ENCODE assay signal across 8 mouse cellular contexts in genomic region chr11:36677321-36678056, GRCm38 (mm10).
DNase-seq lines count a peak whose midpoint lies in the region; ATAC-seq and TF ChIP-seq lines count a peak whose summit lies in the region.

No protein-coding gene starts in this region.

- peak; percentile 11; the same call in 1 of the 2 replicates for TF ChIP-seq CTCF in brain, embryonic 14.5 days (IDR thresholded peaks at IDR 0.05; ENCODE audit: borderline replicate concordance, extremely low read depth, insufficient read depth, insufficient read length)

- intact Hi-C loops in left cerebral cortex, postnatal 4 days (cut with DNase I): loop anchor here (5.0 to 10.0 kb wide), 2 partner anchors 453 to 630 kb away; no protein-coding TSS in a partner anchor

- peak overlapping the region; percentile 64 for H3K4me2 ChIP-seq in intestine, embryonic 14.5 days (ENCODE audit: low read length)
- peak overlapping the region; percentile 61 for H3K4me2 ChIP-seq in neural tube, embryonic 13.5 days

- no peaks in the 10 kb centered on the region for H3K9me3 ChIP-seq in forebrain, embryonic 10.5 days
- no peaks in the 10 kb centered on the region for H3K9me3 ChIP-seq in intestine, embryonic 14.5 days (ENCODE audit: control insufficient read depth, low read length)
- H3K9me3 ChIP-seq in neural tube, embryonic 13.5 days: no peaks in the 10 kb centered on the region

- peak overlapping the region; percentile 60 for H3K4me3 ChIP-seq in forebrain, embryonic 10.5 days
- peak overlapping the region; percentile 47 for H3K4me3 ChIP-seq in intestine, embryonic 14.5 days (ENCODE audit: low read depth, low read length)
- H3K4me3 ChIP-seq in neural tube, embryonic 13.5 days: peak overlapping the region; percentile 52

- peak overlapping the region; percentile 92 for H3K27ac ChIP-seq in forebrain, embryonic 10.5 days
- peak overlapping the region; percentile 79 for H3K27ac ChIP-seq in intestine, embryonic 14.5 days (ENCODE audit: low read depth)
- H3K27ac ChIP-seq in neural tube, embryonic 13.5 days (replicated peaks): peak overlapping the region; percentile 98

- under 1% methylated on average over 23 of the region's 23 CpGs for WGBS in forebrain, embryonic 10.5 days
- under 1% methylated on average over 23 of the region's 23 CpGs for WGBS in intestine, embryonic 14.5 days
- under 1% methylated on average over 23 of the region's 23 CpGs for WGBS in neural tube, embryonic 13.5 days

- ATAC-seq in intestine, embryonic 14.5 days (replicated peaks; ENCODE audit: low FRiP score, low TSS enrichment, low read depth): peak; percentile 88
- ATAC-seq in neural tube, embryonic 13.5 days (ENCODE audit: low read depth): peak; percentile 95

- no peaks in the 10 kb centered on the region for H3K36me3 ChIP-seq in forebrain, embryonic 10.5 days (replicated peaks)
- no peaks in the 10 kb centered on the region for H3K36me3 ChIP-seq in intestine, embryonic 14.5 days (ENCODE audit: control insufficient read depth, insufficient read depth, low read length)
- H3K36me3 ChIP-seq in neural tube, embryonic 13.5 days: no peaks in the 10 kb centered on the region

- peaks cover 33% of the 10 kb centered on the region for H3K27me3 ChIP-seq in forebrain, embryonic 10.5 days (ENCODE audit: poor library complexity, severe bottlenecking)
- H3K27me3 ChIP-seq in intestine, embryonic 14.5 days (replicated peaks; ENCODE audit: control insufficient read depth, insufficient read depth, low read length): no peaks in the 10 kb centered on the region
- no peaks in the 10 kb centered on the region for H3K27me3 ChIP-seq in neural tube, embryonic 13.5 days

- peak overlapping the region; percentile 30 for H3K9ac ChIP-seq in intestine, embryonic 14.5 days (ENCODE audit: low read length)
- peak overlapping the region; percentile 78 for H3K9ac ChIP-seq in neural tube, embryonic 13.5 days

- TF ChIP-seq POLR2A in brain, embryonic 14.5 days (IDR thresholded peaks at IDR 0.05; ENCODE audit: borderline replicate concordance, extremely low read depth, insufficient read depth, insufficient read length, poor library complexity, severe bottlenecking): no peak; the same call in 1 of the 2 replicates

- H3K4me1 ChIP-seq in forebrain, embryonic 10.5 days: peaks cover 42% of the 10 kb centered on the region
- H3K4me1 ChIP-seq in intestine, embryonic 14.5 days (replicated peaks; ENCODE audit: control insufficient read depth, insufficient read depth, low read length): no peaks in the 10 kb centered on the region
- H3K4me1 ChIP-seq in neural tube, embryonic 13.5 days (replicated peaks): peaks cover 31% of the 10 kb centered on the region

- DNase-seq in R1 (ENCODE audit: low read depth, low spot score): peak; percentile 28
- peak; percentile 96 for DNase-seq in brain, embryonic 14.5 days (ENCODE audit: low read depth)
- peak; percentile 58 for DNase-seq in forebrain, embryonic 10.5 days (ENCODE audit: extremely low spot score, low spot score)
- peak; percentile 80 for DNase-seq in intestine, embryonic 14.5 days (ENCODE audit: low spot score)
- peak; percentile 60 for DNase-seq in left cerebral cortex, postnatal 4 days
- no peak for DNase-seq in spleen, adult 12 weeks (ENCODE audit: low spot score)
- DNase-seq in lung, postnatal 10 days: no peak

Comparison
In these comparisons a context has a peak if more than half of its experiments do, and no peak if none do; other contexts are left out.
1. DNase-seq: peak in R1 (single experiment), brain, embryonic 14.5 days (single experiment), forebrain, embryonic 10.5 days (single experiment), intestine, embryonic 14.5 days (single experiment) and left cerebral cortex, postnatal 4 days (single experiment); none in spleen, adult 12 weeks (single experiment) and lung, postnatal 10 days (single experiment).
2. Peak in every context shown above with its lines, with median percentiles within 50 percentile points of each other: H3K27ac ChIP-seq and H3K4me3 ChIP-seq.